Mouse (Mus musculus) liver (tissue): ENCODE results near the gene Ptp4a2.
A peak's percentile ranks its signal among the peaks of the same experiment; 100 is the strongest.

Experiments used
- DNase-seq: peaks from one replicate; pipeline ENCODE4 v3.0.0-alpha.2; 2020; ENCODE audit warnings: mixed read lengths

Ptp4a2 gene

GRCm38 (mm10) chr4:129803368-129803767 lies 7.7 kb upstream of the Ptp4a2 start:
- DNase-seq, result no peak

DNA sequence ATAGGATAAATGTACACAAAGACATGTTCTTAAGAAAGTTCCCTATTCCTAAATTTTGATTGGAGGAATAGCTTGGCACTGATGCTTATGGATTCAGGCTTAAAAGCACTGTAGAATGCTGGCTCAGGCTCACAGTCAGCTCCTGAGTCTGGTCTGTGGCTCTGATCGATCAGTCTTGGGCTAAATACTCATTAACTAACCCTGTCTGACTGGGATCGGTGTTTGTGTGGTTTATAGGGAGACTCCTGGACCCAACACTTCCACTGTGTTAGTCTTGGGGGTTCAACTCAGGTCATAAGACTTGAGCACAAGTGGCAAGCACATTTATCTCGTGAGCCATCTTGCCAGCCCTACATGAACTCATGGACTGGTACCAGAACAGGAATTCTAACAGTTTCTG lies 6.0 kb upstream of the Ptp4a2 start:
- DNase-seq, result no peak

- DNase-seq, result no peak
Measured at GRCm38 (mm10) chr4:129811605-129812468, 818 bp downstream of the Ptp4a2 start.

GRCm38 (mm10) chr4:129817591-129817990 lies 6.6 kb downstream of the Ptp4a2 start:
- no peak for DNase-seq

- DNase-seq, result no peak
Measured at GRCm38 (mm10) chr4:129818506-129819195, 7.6 kb downstream of the Ptp4a2 start.

GRCm38 (mm10) chr4:129819712-129820336 lies 8.8 kb downstream of the Ptp4a2 start:
- DNase-seq, result peak; percentile 99

DNA sequence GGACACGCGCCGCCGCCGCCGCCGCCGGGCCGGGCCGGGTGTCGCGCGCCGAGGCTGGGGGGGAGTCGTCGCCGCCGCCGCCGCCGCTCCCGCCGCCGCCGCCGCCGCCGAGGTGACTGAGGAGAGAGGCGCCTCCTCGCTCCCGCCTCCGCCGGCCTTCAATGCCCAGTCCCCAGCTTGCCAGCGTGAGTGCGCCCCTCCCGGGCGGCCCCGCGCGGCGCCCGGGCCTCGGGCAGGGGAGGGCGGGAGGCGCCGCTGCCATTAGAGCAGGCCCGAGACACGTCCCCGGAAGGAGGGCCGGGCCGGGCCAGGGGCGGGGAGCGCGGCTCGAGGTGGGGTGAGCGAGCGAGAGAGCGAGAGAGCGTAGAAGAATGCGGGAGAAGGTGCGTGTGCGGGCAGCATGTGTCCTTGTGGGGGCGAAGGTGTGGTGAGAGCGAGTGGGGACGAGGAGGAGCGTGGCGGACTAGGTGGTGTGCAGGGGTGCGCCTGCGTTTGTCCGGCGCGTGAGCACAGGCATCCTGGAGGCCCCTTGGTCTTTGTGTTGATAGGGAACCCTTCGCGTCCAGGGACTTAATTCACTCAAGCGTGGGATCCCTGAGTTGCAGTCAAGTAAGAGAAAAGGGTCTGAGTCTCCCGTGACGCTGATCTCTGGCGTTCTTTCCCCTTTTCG lies 9.5 kb downstream of the Ptp4a2 start:
- DNase-seq, result peak; percentile 85

GRCm38 (mm10) chr4:129821087-129821616 lies 10.1 kb downstream of the Ptp4a2 start:
- DNase-seq, result no peak

- DNase-seq, result peak; percentile 12
Measured at GRCm38 (mm10) chr4:129822324-129822723, 11.3 kb downstream of the Ptp4a2 start.

GRCm38 (mm10) chr4:129823216-129823810 lies 12.3 kb downstream of the Ptp4a2 start:
- no peak for DNase-seq

- no peak for DNase-seq
Measured at GRCm38 (mm10) chr4:129827611-129828010, 16.6 kb downstream of the Ptp4a2 start.

GRCm38 (mm10) chr4:129828081-129828480 lies 17.1 kb downstream of the Ptp4a2 start:
- DNase-seq, result no peak

DNA sequence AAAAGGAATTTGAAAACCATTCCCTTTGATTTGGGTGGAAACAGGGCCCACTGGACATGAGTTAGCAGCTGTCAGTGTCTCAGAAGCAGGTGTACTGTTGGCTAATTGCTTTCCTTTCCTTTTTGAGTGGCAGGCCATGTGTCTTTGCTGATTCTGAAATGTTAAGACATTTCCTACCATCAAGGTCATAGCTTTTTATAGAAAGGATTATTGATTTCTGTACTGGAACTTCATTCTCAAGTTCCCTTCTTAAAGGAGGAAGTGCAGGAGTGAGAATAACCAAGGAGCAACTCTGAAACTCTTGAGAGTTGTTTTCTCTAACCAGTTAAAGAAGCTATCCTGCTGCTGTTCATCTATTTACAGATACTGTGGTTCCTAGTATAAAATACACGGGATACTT lies 18.8 kb downstream of the Ptp4a2 start:
- no peak for DNase-seq

DNA sequence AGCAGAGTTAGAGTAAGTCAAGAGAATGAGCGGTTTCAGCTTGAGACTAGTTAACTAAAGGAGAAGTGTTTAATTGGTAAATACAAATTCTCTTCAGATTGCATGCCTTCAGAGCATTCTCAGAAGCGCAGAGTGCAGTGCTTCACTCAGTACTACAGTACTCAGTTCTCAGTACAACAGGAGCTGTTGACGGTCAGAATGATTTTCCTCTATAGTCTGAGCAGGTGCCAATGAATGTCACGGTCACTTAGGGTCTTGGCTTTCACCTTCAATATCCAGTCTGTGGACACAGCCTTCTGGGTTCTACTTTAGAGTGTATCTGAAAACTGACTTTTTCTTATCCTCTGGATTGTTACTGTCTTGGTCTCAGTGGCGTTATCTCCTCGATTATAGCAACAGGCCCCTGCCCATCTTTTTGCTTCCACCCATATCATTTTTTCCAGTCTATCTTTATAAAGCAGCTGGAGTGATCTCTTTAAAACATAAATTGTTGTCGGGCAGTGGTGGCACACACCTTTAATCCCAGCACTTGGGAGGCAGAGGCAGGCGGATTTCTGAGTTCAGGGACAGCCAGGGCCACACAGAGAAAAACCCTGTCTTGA lies 19.4 kb downstream of the Ptp4a2 start:
- DNase-seq, result peak; percentile 11

GRCm38 (mm10) chr4:129834581-129834980 lies 23.6 kb downstream of the Ptp4a2 start:
- no peak for DNase-seq

- no peak for DNase-seq
Measured at GRCm38 (mm10) chr4:129835296-129835695, 24.3 kb downstream of the Ptp4a2 start.

GRCm38 (mm10) chr4:129839866-129840555 lies 29.0 kb downstream of the Ptp4a2 start:
- no peak for DNase-seq

GRCm38 (mm10) chr4:129846823-129847222 lies 35.8 kb downstream of the Ptp4a2 start:
- DNase-seq, result no peak

DNA sequence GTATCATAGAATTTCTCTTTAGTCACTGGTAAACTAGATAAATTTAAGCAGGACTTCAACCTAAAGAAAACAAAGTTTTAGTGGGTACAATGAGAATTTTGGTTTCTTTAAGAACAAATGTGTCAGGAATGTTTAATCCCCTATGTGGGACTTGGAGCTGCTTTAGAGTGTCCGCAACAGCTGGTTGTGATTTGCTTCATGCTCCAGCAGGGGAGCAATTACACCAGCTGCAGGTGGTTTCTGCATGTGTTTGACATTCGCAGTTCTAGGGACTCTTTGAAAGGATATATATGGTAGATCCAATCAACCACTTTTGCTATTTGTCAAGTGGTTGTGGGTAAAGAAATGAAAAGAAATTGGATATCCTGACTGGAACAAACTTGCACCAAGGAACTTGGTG lies 39.5 kb downstream of the Ptp4a2 start:
- no peak for DNase-seq

DNA sequence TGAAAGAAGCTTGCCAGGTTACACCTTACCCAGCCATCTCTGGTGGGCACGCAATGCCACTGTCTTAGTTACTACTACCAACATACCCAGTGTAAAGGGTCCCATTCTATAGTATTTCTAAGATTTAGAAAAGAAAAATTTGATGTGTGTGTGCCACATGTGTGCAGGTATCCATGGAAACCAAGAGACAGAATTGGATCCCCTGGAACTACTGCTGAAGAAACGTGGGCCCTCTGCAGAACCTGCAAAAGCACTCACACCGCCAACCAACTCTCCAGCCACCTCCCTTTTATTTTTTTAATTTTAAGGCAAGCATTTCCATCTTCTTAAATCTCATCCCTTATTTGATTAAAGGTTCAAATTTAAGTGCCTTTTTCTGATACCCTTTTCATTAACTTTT lies 40.8 kb downstream of the Ptp4a2 start:
- DNase-seq, result no peak

- no peak for DNase-seq
Measured at GRCm38 (mm10) chr4:129853053-129853452, 42.0 kb downstream of the Ptp4a2 start.
